Mouse (Mus musculus): ENCODE results near the gene Nmt2. TPM values are rescaled to one million over a fixed set of nuclear protein-coding genes. Genes with fewer than 3 reads are reported as not detected.

Nmt2 gene
- 11.4 and 13.4 TPM in 2 replicates for polyA plus RNA-seq (2012; rRNA removed)

DNA sequence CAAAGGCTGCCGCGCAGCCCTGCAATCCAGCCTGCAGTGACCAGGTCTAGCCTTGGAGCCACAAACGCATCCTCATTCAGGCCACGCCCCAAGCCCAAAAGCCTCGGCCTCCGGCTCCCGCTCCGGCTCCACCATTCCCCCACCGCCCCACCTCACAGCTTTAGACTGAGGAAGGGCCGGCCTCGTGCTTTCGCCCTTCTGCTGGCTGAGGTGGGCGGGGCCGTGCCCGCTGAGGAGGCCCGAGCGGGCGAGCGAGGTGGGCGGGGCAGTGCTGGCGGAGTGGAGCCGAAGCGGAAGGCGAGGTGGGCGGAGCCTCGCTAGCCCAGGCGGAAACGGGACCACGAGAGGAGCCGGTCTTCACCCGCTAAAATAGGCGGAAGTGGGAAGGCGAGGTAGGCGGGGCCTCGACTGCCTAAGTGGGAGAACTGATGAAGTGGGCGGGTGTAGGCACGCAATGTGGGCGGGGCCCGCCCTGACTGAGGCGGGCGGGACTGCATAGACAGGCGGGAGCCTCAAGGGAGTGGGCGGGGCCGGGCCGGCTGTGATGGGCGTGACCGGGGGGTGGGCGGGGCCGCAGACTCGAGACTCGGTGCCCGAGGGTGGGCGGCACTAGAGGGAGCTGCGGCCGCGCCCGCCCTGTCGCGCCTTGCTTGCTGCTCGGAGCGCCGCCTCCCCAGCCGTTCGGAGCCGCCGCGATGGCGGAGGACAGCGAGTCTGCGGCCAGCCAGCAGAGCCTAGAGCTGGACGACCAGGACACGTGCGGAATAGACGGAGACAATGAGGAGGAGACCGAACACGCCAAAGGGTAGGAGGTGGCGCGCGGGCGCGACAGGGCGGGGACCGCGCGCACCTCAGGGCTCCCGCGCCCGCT, at the start of gene Nmt2:
Gene Nmt2 (plus strand): TSS at position 611 of the 871 bp plus-strand sequence.
- peak; percentile 92 for DNase-seq (ENCODE audit: low spot score)

DNA sequence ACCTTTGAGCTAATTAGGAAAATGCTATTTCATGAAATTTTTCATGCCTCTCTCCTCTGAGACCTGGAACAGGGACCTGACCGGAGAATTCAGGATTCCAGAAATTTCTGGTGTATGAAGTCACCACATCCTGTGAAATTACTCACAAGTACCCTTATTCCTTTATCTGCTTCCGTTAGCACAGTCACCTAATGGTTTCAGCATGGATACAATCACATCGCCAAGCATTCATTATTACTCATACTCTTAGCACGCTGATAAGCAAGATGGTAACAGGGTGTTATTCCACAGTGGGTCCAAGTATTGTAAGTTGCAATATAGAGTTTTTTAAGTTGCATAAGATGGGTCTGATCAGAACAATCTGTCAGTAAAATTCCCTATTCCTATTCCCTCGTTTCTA, 44.8 kb upstream of the Nmt2 start:
- no peak for DNase-seq (ENCODE audit: low spot score)

GRCm38 (mm10) chr2:3244251-3244650, 39.8 kb upstream of the Nmt2 start:
- DNase-seq (ENCODE audit: low spot score), result no peak

DNA sequence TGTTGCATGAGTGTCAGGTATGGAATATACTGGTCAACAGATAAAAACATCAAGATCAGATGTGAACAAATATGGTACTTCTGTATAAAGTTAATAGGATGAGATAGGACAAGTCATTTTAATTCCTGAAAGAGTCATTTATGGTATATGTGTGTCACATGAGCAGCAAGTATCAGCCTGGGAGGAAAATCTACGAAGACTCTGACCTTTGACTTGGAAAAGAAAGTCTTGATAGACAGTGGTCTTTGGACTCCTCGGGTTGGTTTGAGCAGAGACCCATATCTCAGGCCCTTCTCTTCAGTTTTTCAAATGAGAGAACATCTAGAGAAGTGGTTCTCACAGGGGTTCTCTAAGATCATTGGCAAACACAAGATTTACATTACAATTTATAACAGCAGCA, 32.7 kb upstream of the Nmt2 start:
- DNase-seq (ENCODE audit: low spot score), result no peak

DNA sequence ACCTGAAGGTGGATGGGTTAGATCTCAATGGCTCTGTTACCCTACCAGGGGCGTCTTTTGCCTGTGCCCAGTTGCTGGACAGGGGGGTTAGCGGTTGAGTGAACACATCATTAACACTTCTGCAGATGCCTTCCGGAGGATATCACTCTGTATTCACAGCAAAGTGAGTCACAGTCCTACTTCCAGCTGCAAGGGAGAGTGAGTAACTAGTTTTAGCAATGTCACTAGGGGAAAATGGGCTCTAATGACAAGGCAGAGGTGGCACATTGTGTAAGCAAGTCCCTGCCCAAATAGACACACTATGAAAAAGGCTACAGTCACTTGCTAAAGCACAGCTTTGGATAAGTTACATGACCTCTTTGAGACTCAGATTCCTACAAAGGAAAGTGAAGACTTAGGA, 17.5 kb upstream of the Nmt2 start:
- no peak for DNase-seq (ENCODE audit: low spot score)

DNA sequence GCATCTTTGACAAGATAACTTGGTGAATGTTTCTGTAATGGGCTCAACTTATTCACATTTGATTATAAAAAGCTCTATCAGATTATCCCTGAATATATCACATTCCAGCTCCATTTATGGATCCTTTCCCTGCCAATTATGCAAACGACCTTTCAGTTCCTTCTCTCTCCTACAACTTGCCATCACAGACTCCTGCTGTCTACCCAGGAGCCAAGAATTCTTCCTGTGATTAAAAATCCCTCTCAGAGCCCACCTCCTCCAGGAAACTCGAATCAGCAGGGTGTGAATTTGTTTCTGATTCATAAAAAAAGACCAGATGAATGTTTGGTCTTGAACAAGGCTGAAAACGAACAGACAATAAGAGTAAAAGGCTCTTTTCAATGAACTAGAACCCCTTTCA, 16.1 kb upstream of the Nmt2 start:
- DNase-seq (ENCODE audit: low spot score), result no peak

GRCm38 (mm10) chr2:3273349-3273748, 10.7 kb upstream of the Nmt2 start:
- no peak for DNase-seq (ENCODE audit: low spot score)

GRCm38 (mm10) chr2:3276106-3276505, 7.9 kb upstream of the Nmt2 start:
- DNase-seq (ENCODE audit: low spot score), result no peak

DNA sequence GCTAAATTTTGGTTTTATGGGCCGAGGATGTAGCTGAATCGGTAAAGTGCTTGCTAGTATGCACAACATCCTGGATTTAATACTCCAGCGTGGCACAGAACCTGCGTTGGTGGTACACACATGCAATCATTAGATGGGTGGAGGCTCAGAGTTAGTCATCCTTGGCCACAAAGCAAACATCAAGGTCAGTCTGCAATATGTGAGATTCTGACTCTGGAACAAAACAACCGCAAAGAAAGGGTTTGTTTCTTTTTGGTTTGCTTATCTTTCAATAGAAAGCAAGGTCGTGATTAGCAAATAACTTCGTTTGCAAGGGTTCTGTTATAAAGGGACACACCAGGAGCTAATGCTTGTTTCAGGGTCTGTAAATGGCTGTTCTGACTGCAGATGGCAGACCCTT, 6.5 kb upstream of the Nmt2 start:
- no peak for DNase-seq (ENCODE audit: low spot score)

GRCm38 (mm10) chr2:3281311-3281710, 2.7 kb upstream of the Nmt2 start:
- no peak for DNase-seq (ENCODE audit: low spot score)

DNA sequence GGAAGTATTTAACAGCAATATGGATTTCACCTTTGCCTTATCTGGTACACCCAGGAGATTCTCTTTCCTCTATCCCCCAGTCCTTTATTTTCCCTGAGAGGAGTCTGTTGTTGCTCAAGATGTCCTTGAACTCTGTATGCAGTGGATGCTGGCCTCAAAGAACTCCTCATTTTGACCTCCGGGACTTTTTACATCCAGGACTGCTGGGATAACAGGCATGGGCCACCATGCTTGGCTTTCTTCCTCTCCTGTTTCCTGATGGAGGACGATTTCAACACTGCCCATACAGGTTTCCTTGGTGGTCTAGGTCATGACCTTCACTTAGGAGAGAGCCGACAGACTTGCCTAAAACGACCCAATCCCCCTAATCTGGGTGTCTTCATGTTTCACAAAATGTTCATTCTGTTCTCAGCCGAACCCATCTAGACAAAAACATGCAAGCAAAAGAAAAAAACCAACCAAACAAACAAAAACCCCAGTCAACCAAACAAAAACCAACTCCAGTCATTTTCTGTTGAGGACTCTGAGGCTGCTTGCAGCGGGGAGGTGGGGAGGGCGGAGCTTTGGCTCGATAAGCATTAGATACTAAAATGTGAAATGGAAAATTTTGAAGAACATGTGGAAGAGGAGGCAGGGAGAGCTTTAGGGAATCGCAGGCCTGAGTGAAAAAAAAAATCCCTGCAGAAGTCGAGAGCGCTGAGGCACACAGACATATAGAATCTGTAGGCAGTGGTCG, 978 bp upstream of the Nmt2 start:
- DNase-seq (ENCODE audit: low spot score), result no peak

GRCm38 (mm10) chr2:3284473-3285180, 615 bp downstream of the Nmt2 start:
- peak; percentile 51 for DNase-seq (ENCODE audit: low spot score)

- DNase-seq (ENCODE audit: low spot score), result no peak
Observed at GRCm38 (mm10) chr2:3285181-3285530, 1.1 kb downstream of the Nmt2 start.

- no peak for DNase-seq (ENCODE audit: low spot score)
Observed at GRCm38 (mm10) chr2:3285709-3286108, 1.7 kb downstream of the Nmt2 start.

DNA sequence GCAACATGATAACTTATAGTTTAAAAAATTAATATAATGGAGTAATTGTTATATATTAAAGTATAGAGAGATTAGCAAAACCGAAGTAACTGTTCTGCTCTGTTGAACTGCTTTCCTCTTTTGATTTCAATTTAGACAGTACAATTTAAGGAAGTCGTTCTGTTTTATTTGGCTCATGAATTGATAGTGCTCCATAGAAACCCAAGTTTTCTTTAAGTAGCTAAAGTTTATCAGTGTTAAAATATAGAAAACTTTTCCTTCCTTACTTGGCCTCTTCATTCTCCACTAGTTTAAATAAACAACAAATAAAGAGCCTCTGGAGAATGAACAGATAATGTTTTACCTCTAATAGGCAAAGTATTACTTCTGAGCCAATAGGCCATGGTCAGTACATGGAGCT, 2.2 kb downstream of the Nmt2 start:
- no peak for DNase-seq (ENCODE audit: low spot score)

DNA sequence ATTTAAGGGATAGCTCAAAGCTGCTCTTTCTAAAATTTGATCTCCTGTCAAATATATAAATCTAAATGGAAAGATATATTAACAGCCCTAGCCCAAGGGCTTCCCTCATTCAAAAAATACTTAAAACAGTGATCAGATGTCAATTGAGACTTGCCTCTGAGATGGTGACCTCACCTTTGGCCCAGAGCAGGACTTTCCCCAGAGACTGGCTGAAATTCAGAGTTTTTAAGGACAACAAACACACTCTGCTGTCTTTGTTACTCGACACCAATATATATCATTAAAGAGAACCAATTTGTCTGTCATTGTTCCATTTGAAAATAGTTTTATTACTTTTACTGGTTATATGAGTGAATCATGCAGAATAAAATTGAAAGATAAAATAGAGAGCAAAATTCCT, 5.6 kb downstream of the Nmt2 start:
- DNase-seq (ENCODE audit: low spot score), result no peak

- no peak for DNase-seq (ENCODE audit: low spot score)
Observed at GRCm38 (mm10) chr2:3292170-3292569, 8.2 kb downstream of the Nmt2 start.

- no peak for DNase-seq (ENCODE audit: low spot score)
Observed at GRCm38 (mm10) chr2:3295826-3296225, 11.8 kb downstream of the Nmt2 start.

GRCm38 (mm10) chr2:3305426-3306025, 21.5 kb downstream of the Nmt2 start:
- DNase-seq (ENCODE audit: low spot score), result no peak

GRCm38 (mm10) chr2:3323132-3323531, 39.1 kb downstream of the Nmt2 start:
- DNase-seq (ENCODE audit: low spot score), result no peak

DNA sequence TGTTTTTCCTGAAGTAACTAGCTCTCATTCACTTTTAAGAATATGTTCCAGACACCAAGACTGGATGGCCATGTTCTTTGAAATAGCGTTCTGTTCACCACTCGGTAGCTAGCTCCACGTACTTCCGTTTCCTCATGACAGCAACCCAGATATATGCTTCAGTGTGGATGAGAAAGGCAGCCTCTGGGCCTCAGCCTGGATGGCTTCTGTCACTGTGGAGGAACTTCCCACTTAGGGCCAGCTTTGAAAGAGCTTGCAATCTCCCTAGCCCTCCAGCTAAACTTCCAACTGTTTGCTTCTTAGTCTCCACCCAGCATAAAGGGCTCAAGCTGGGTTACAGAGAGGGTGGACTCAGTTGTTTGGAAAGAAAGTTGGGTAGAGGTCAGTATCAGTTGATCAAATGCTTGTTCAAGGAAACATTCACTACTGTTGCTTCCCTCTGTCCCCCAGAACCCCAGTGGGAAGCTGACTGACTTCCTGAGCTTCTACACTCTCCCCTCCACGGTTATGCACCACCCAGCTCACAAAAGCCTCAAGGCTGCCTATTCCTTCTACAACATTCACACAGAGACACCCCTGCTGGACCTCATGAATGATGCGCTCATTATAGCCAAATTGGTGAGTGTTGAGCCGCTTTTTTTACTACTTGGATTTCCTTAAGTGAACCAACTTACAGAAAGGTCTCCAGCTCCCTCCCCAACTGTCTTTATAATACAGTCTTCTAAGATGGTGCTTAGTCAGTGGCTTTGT, 40.5 kb downstream of the Nmt2 start:
- no peak for DNase-seq (ENCODE audit: low spot score)
